Mouse (Mus musculus) midbrain, postnatal 0 days (tissue): ENCODE measurements around the gene Tnp2. TPM values are rescaled to one million over a fixed set of nuclear protein-coding genes. Genes with fewer than 3 reads are reported as not detected.

Experiments
- ATAC-seq: fragments of 200-750 bp; cut with Nextera tagmentation; 2 replicates; pipeline ENCODE4 v1.8.0; 2017; ENCODE audit warnings: moderate number of reproducible peaks, mild to moderate bottlenecking, moderate TSS enrichment, moderate library complexity; ENCODE audit not compliant: low FRiP score
- DNase-seq: peaks from one replicate; pipeline ENCODE4 v3.0.0-alpha.2; 2015; ENCODE audit warnings: low spot score
- H3K27ac ChIP-seq: fragments of 300-500 bp; sonication (generic); 2 replicates; pipeline ENCODE4 v1.5.1; 2014; ENCODE audit warnings: low read depth, mild to moderate bottlenecking, low read length, mixed read lengths
- H3K27me3 ChIP-seq: fragments of 300-500 bp; sonication (generic); 2 replicates; pipeline ENCODE4 v1.6.1; 2014; ENCODE audit warnings: low read length, control low read depth, mixed read lengths; ENCODE audit not compliant: insufficient read depth
- H3K36me3 ChIP-seq: fragments of 300-500 bp; sonication (generic); 2 replicates; pipeline ENCODE4 v1.6.1; 2014; ENCODE audit warnings: low read length, control low read depth, mixed read lengths; ENCODE audit not compliant: insufficient read depth
- H3K4me1 ChIP-seq: fragments of 300-500 bp; sonication (generic); 2 replicates; pipeline ENCODE4 v1.6.1; 2014; ENCODE audit warnings: mild to moderate bottlenecking, control low read depth, antibody characterized with exemption, low read length, mixed read lengths; ENCODE audit not compliant: insufficient read depth
- H3K4me2 ChIP-seq: fragments of 300-500 bp; sonication (generic); 2 replicates; pipeline ENCODE4 v1.6.1; 2014; ENCODE audit warnings: low read depth, mild to moderate bottlenecking, low read length, mixed read lengths; ENCODE audit not compliant: poor library complexity, severe bottlenecking
- H3K4me3 ChIP-seq: fragments of 300-500 bp; sonication (generic); 2 replicates; pipeline ENCODE4 v1.5.1; 2014; ENCODE audit warnings: low read depth, mild to moderate bottlenecking, low read length, moderate library complexity
- H3K9ac ChIP-seq: fragments of 300-500 bp; sonication (generic); replicated peaks from 2 replicates; pipeline ENCODE4 v1.6.1; 2014; ENCODE audit warnings: mild to moderate bottlenecking, low read length, moderate library complexity, mixed read lengths; ENCODE audit not compliant: poor library complexity, severe bottlenecking
- H3K9me3 ChIP-seq: fragments of 300-500 bp; sonication (generic); 2 replicates; pipeline ENCODE4 v1.6.1; 2016; ENCODE audit warnings: low read length, control low read depth
- CTCF ChIP-seq: IDR thresholded peaks from 2 replicates; pipeline ENCODE4 v1.5.1; 2016; ENCODE audit warnings: antibody characterized with exemption, mild to moderate bottlenecking
- WGBS: fragments of 180-500 bp; shearing (Covaris S2); extraction: QIAGEN DNeasy Blood & Tissue Kit; methylation state at CpG from one replicate; pipeline ENCODE4 v1.1.7; 2014; 5-methylcytosine and 5-hydroxymethylcytosine counted together
- polyA plus RNA-seq: library from polyadenylated mRNA; unstranded; fragments of >200 nt; fragmentation: Nextera tagmentation; extraction: Ambion mirVana; gene quantifications from 2 replicates; pipeline ENCODE4 v1.2.1, GENCODE M21; 2015
- total RNA-seq: library from RNA; depleted of rRNA; stranded (reverse); fragments of >200 nt; gene quantifications from 2 replicates; pipeline ENCODE4 v1.2.3, GENCODE M21; 2014

Tnp2 gene
- total and polyA plus RNA-seq, 2 experiments from 2014 or later = not detected

GRCm38 (mm10) chr16:10828461-10828805 lies 40.0 kb upstream of the Tnp2 start:
- no peaks in the 10 kb centered on the region for H3K9me3 ChIP-seq
- H3K4me1 ChIP-seq = no peaks in the 10 kb centered on the region
- TF ChIP-seq CTCF = no peak
- H3K27ac ChIP-seq = no peak overlapping the region
- ATAC-seq (no peak), DNase-seq (no peak)
- H3K9ac ChIP-seq = no peak overlapping the region
- no peaks in the 10 kb centered on the region for H3K27me3 ChIP-seq
- no peak overlapping the region for H3K4me2 ChIP-seq
- H3K4me3 ChIP-seq = no peak overlapping the region
- H3K36me3 ChIP-seq = no peaks in the 10 kb centered on the region
- 75% methylated on average over 4 of the region's 4 CpGs for WGBS

GRCm38 (mm10) chr16:10827766-10828460 lies 39.5 kb upstream of the Tnp2 start:
- ATAC-seq = no peak
- Histone ChIP-seq H3K9me3 (no peaks in the 10 kb centered on the region), H3K4me3 (no peak overlapping the region), H3K4me1 (no peaks in the 10 kb centered on the region), H3K27ac (no peak overlapping the region), H3K9ac (no peak overlapping the region), H3K4me2 (no peak overlapping the region), H3K27me3 (no peaks in the 10 kb centered on the region), H3K36me3 (no peaks in the 10 kb centered on the region)
- WGBS = 82% methylated on average over 7 of the region's 7 CpGs
- no peak for DNase-seq
- no peak for TF ChIP-seq CTCF

GRCm38 (mm10) chr16:10827269-10827668 lies 38.8 kb upstream of the Tnp2 start:
- no peaks in the 10 kb centered on the region for H3K36me3 ChIP-seq
- DNase-seq = no peak
- TF ChIP-seq CTCF = no peak
- no peak overlapping the region for H3K9ac ChIP-seq
- ATAC-seq = no peak
- H3K9me3 ChIP-seq = no peaks in the 10 kb centered on the region
- H3K4me3 ChIP-seq = no peak overlapping the region
- no peaks in the 10 kb centered on the region for H3K4me1 ChIP-seq
- 89% methylated on average over 9 of the region's 9 CpGs for WGBS
- no peaks in the 10 kb centered on the region for H3K27me3 ChIP-seq
- no peak overlapping the region for H3K4me2 ChIP-seq
- no peak overlapping the region for H3K27ac ChIP-seq

GRCm38 (mm10) chr16:10825840-10826239 lies 37.4 kb upstream of the Tnp2 start:
- ATAC-seq (no peak), DNase-seq (no peak)
- H3K4me1 ChIP-seq = no peaks in the 10 kb centered on the region
- H3K36me3 ChIP-seq = no peaks in the 10 kb centered on the region
- no peak overlapping the region for H3K4me3 ChIP-seq
- no peak for TF ChIP-seq CTCF
- H3K27ac ChIP-seq = no peak overlapping the region
- 92% methylated on average over 4 of the region's 4 CpGs for WGBS
- H3K4me2 ChIP-seq = no peak overlapping the region
- H3K9me3 ChIP-seq = no peaks in the 10 kb centered on the region
- H3K9ac ChIP-seq = no peak overlapping the region
- no peaks in the 10 kb centered on the region for H3K27me3 ChIP-seq

GRCm38 (mm10) chr16:10824536-10824935 lies 36.1 kb upstream of the Tnp2 start:
- H3K27ac ChIP-seq = no peak overlapping the region
- no peaks in the 10 kb centered on the region for H3K4me1 ChIP-seq
- H3K9me3 ChIP-seq = no peaks in the 10 kb centered on the region
- no peak overlapping the region for H3K9ac ChIP-seq
- ATAC-seq = no peak
- no peak overlapping the region for H3K4me3 ChIP-seq
- H3K4me2 ChIP-seq = no peak overlapping the region
- DNase-seq = no peak
- no peak for TF ChIP-seq CTCF
- no peaks in the 10 kb centered on the region for H3K36me3 ChIP-seq
- H3K27me3 ChIP-seq = no peaks in the 10 kb centered on the region
- WGBS = 92% methylated on average over 1 of the region's 1 CpGs

- no peaks in the 10 kb centered on the region for H3K27me3 ChIP-seq
- no peak overlapping the region for H3K4me3 ChIP-seq
- no peak overlapping the region for H3K4me2 ChIP-seq
- no peaks in the 10 kb centered on the region for H3K36me3 ChIP-seq
- TF ChIP-seq CTCF = no peak
- ATAC-seq = no peak
- H3K27ac ChIP-seq = no peak overlapping the region
- no peaks in the 10 kb centered on the region for H3K9me3 ChIP-seq
- H3K9ac ChIP-seq = no peak overlapping the region
- WGBS = 76% methylated on average over 4 of the region's 4 CpGs
- DNase-seq = no peak
- no peaks in the 10 kb centered on the region for H3K4me1 ChIP-seq
Measured at GRCm38 (mm10) chr16:10821387-10821786, 32.9 kb upstream of the Tnp2 start.
